Mouse (Mus musculus) liver, embryonic 13.5 days (tissue): Measurements from ENCODE around the gene 2900011O08Rik. TPM values are rescaled to one million over a fixed set of nuclear protein-coding genes. Genes with fewer than 3 reads are reported as not detected.

Experiments
- ATAC-seq: fragments of 200-750 bp; cut with Nextera tagmentation; 2 replicates; pipeline ENCODE4 v1.8.0; 2017; ENCODE audit warnings: low read depth, mild to moderate bottlenecking, moderate number of reproducible peaks, moderate library complexity
- DNase-seq: peaks from one replicate; pipeline ENCODE4 v3.0.0; 2022
- H3K27ac ChIP-seq: fragments of 300-500 bp; sonication (generic); 2 replicates; pipeline ENCODE4 v1.5.1; 2015; ENCODE audit warnings: moderate library complexity, mild to moderate bottlenecking, inconsistent platforms
- H3K27me3 ChIP-seq: fragments of 300-500 bp; sonication (generic); 2 replicates; pipeline ENCODE4 v1.6.1; 2015; ENCODE audit warnings: mild to moderate bottlenecking, inconsistent platforms
- H3K36me3 ChIP-seq: fragments of 300-500 bp; sonication (generic); 2 replicates; pipeline ENCODE4 v1.6.1; 2015; ENCODE audit warnings: mild to moderate bottlenecking, inconsistent platforms
- H3K4me1 ChIP-seq: fragments of 300-500 bp; sonication (generic); replicated peaks from 2 replicates; pipeline ENCODE4 v1.6.1; 2015; ENCODE audit warnings: inconsistent platforms
- H3K4me2 ChIP-seq: fragments of 300-500 bp; sonication (generic); 2 replicates; pipeline ENCODE4 v1.6.1; 2015; ENCODE audit warnings: inconsistent platforms, mild to moderate bottlenecking, moderate library complexity
- H3K4me3 ChIP-seq: fragments of 300-500 bp; sonication (generic); replicated peaks from 2 replicates; pipeline ENCODE4 v1.5.1; 2015; ENCODE audit warnings: mild to moderate bottlenecking, inconsistent platforms
- H3K9ac ChIP-seq: fragments of 300-500 bp; sonication (generic); 2 replicates; pipeline ENCODE4 v1.6.1; 2015; ENCODE audit warnings: mild to moderate bottlenecking, inconsistent platforms
- H3K9me3 ChIP-seq: fragments of 300-500 bp; sonication (generic); replicated peaks from 2 replicates; pipeline ENCODE4 v1.6.1; 2016; ENCODE audit warnings: inconsistent platforms
- WGBS: fragments of 180-500 bp; shearing (Covaris S2); methylation state at CpG from one replicate; pipeline ENCODE4 v1.1.7; 2015; ENCODE audit not compliant: insufficient replicate concordance; 5-methylcytosine and 5-hydroxymethylcytosine counted together
- polyA plus RNA-seq: library from polyadenylated mRNA; unstranded; fragments of >200 nt; fragmentation: Nextera tagmentation; extraction: Ambion mirVana; gene quantifications from 2 replicates; pipeline ENCODE4 v1.2.1, GENCODE M21; 2015

The 2900011O08Rik gene
- polyA plus RNA-seq, 1 experiment from 2014 or later: 0.10 TPM

- Histone ChIP-seq H3K9me3 (no peaks in the 10 kb centered on the region), H3K27me3 (no peaks in the 10 kb centered on the region), H3K4me3 (no peak overlapping the region), H3K4me2 (no peak overlapping the region), H3K4me1 (no peaks in the 10 kb centered on the region; the same call in 1 of the 2 replicates), H3K9ac (no peak overlapping the region), H3K36me3 (peaks cover 84% of the 10 kb centered on the region), H3K27ac (no peak overlapping the region)
- 88% methylated on average over 7 of the region's 7 CpGs for WGBS
- no peak for DNase-seq
- no peak for ATAC-seq
Observed at GRCm38 (mm10) chr16:14121563-14121962, 135.2 kb downstream of the 2900011O08Rik start.

GRCm38 (mm10) chr16:14122586-14122985, 136.2 kb downstream of the 2900011O08Rik start:
- ATAC-seq: no peak

GRCm38 (mm10) chr16:14123901-14124300, 137.5 kb downstream of the 2900011O08Rik start:
- Histone ChIP-seq H3K4me3 (no peak overlapping the region), H3K27ac (no peak overlapping the region), H3K9me3 (no peaks in the 10 kb centered on the region), H3K9ac (no peak overlapping the region), H3K27me3 (no peaks in the 10 kb centered on the region), H3K4me2 (no peak overlapping the region), H3K4me1 (no peaks in the 10 kb centered on the region), H3K36me3 (peaks cover 89% of the 10 kb centered on the region)
- 83% methylated on average over 2 of the region's 2 CpGs for WGBS
- ATAC-seq (no peak), DNase-seq (no peak)

More at GRCm38 (mm10) chr16:14122586-14122985, 136.2 kb downstream of the 2900011O08Rik start:
- peaks cover 83% of the 10 kb centered on the region for H3K36me3 ChIP-seq
- DNase-seq: no peak
- no peak overlapping the region for H3K4me2 ChIP-seq
- H3K4me3 ChIP-seq: no peak overlapping the region
- no peaks in the 10 kb centered on the region; the same call in 1 of the 2 replicates for H3K4me1 ChIP-seq
- H3K27me3 ChIP-seq: no peaks in the 10 kb centered on the region
- no peaks in the 10 kb centered on the region for H3K9me3 ChIP-seq
- H3K27ac ChIP-seq: no peak overlapping the region
- H3K9ac ChIP-seq: no peak overlapping the region

GRCm38 (mm10) chr16:14124709-14125108, 138.3 kb downstream of the 2900011O08Rik start:
- ATAC-seq (no peak), DNase-seq (no peak)
- Histone ChIP-seq H3K9me3 (no peaks in the 10 kb centered on the region), H3K27ac (no peak overlapping the region), H3K4me3 (no peak overlapping the region), H3K4me2 (no peak overlapping the region), H3K36me3 (peaks cover 95% of the 10 kb centered on the region), H3K4me1 (no peaks in the 10 kb centered on the region), H3K9ac (no peak overlapping the region), H3K27me3 (no peaks in the 10 kb centered on the region)
- WGBS: 90% methylated on average over 7 of the region's 7 CpGs

GRCm38 (mm10) chr16:14125253-14125652, 138.8 kb downstream of the 2900011O08Rik start:
- Histone ChIP-seq H3K36me3 (peaks cover 97% of the 10 kb centered on the region), H3K4me1 (no peaks in the 10 kb centered on the region), H3K9ac (no peak overlapping the region), H3K27ac (no peak overlapping the region), H3K27me3 (no peaks in the 10 kb centered on the region), H3K4me2 (no peak overlapping the region), H3K4me3 (no peak overlapping the region), H3K9me3 (no peaks in the 10 kb centered on the region)
- 80% methylated on average over 1 of the region's 1 CpGs for WGBS
- no peak for ATAC-seq
- DNase-seq: no peak

GRCm38 (mm10) chr16:14128977-14129376, 142.6 kb downstream of the 2900011O08Rik start:
- ATAC-seq: no peak
- H3K27me3 ChIP-seq: no peaks in the 10 kb centered on the region

GRCm38 (mm10) chr16:14130796-14131195, 144.4 kb downstream of the 2900011O08Rik start:
- H3K9me3 ChIP-seq: no peaks in the 10 kb centered on the region
- no peaks in the 10 kb centered on the region for H3K4me1 ChIP-seq
- no peak overlapping the region for H3K4me3 ChIP-seq
- no peak overlapping the region for H3K27ac ChIP-seq
- H3K9ac ChIP-seq: no peak overlapping the region
- H3K4me2 ChIP-seq: no peak overlapping the region
- ATAC-seq: no peak
- H3K27me3 ChIP-seq: no peaks in the 10 kb centered on the region
- no peak for DNase-seq
- peaks cover 97% of the 10 kb centered on the region for H3K36me3 ChIP-seq
- 87% methylated on average over 7 of the region's 7 CpGs for WGBS

More at GRCm38 (mm10) chr16:14128977-14129376, 142.6 kb downstream of the 2900011O08Rik start:
- no peaks in the 10 kb centered on the region for H3K4me1 ChIP-seq
- H3K36me3 ChIP-seq: peaks cover 96% of the 10 kb centered on the region
- no peak for DNase-seq
- no peak overlapping the region for H3K4me2 ChIP-seq
- H3K9ac ChIP-seq: no peak overlapping the region
- no peak overlapping the region for H3K4me3 ChIP-seq
- no peak overlapping the region for H3K27ac ChIP-seq
- no peaks in the 10 kb centered on the region for H3K9me3 ChIP-seq

GRCm38 (mm10) chr16:14131376-14131775, 145.0 kb downstream of the 2900011O08Rik start:
- DNase-seq (no peak), ATAC-seq (0 out of 2 replicates have a peak, but pooled peaks have one; percentile 12)
- Histone ChIP-seq H3K9me3 (no peaks in the 10 kb centered on the region), H3K27me3 (no peaks in the 10 kb centered on the region), H3K4me1 (no peaks in the 10 kb centered on the region), H3K27ac (no peak overlapping the region), H3K4me3 (no peak overlapping the region), H3K4me2 (no peak overlapping the region), H3K9ac (no peak overlapping the region), H3K36me3 (peaks cover 98% of the 10 kb centered on the region)
- 84% methylated on average over 3 of the region's 3 CpGs for WGBS

GRCm38 (mm10) chr16:14131838-14132237, 145.4 kb downstream of the 2900011O08Rik start:
- ATAC-seq: peak; percentile 53
- 69% methylated on average over 5 of the region's 5 CpGs for WGBS
- Histone ChIP-seq H3K36me3 (peaks cover 99% of the 10 kb centered on the region), H3K4me1 (no peaks in the 10 kb centered on the region), H3K27ac (no peak overlapping the region), H3K4me3 (no peak overlapping the region), H3K27me3 (no peaks in the 10 kb centered on the region), H3K9me3 (no peaks in the 10 kb centered on the region), H3K4me2 (no peak overlapping the region), H3K9ac (no peak overlapping the region)
- DNase-seq: no peak

GRCm38 (mm10) chr16:14135014-14135413, 148.6 kb downstream of the 2900011O08Rik start:
- Histone ChIP-seq H3K9ac (no peak overlapping the region), H3K27ac (no peak overlapping the region), H3K36me3 (peaks cover 94% of the 10 kb centered on the region), H3K4me3 (no peak overlapping the region), H3K4me1 (no peaks in the 10 kb centered on the region), H3K27me3 (no peaks in the 10 kb centered on the region), H3K4me2 (no peak overlapping the region), H3K9me3 (no peaks in the 10 kb centered on the region)
- ATAC-seq (no peak), DNase-seq (no peak)
- WGBS: 51% methylated on average over 2 of the region's 2 CpGs

GRCm38 (mm10) chr16:14137976-14138561, 151.7 kb downstream of the 2900011O08Rik start:
- Histone ChIP-seq H3K9ac (no peak overlapping the region), H3K9me3 (no peaks in the 10 kb centered on the region), H3K4me3 (no peak overlapping the region), H3K27me3 (no peaks in the 10 kb centered on the region), H3K4me2 (no peak overlapping the region), H3K27ac (no peak overlapping the region), H3K4me1 (no peaks in the 10 kb centered on the region), H3K36me3 (peaks cover 90% of the 10 kb centered on the region)
- WGBS: 78% methylated on average over 1 of the region's 1 CpGs
- ATAC-seq (no peak), DNase-seq (no peak)

- no peak overlapping the region for H3K27ac ChIP-seq
- ATAC-seq: no peak
Observed at GRCm38 (mm10) chr16:14139106-14139505, 152.7 kb downstream of the 2900011O08Rik start.

More at GRCm38 (mm10) chr16:14139106-14139505, 152.7 kb downstream of the 2900011O08Rik start:
- Histone ChIP-seq H3K4me1 (no peaks in the 10 kb centered on the region), H3K4me2 (no peak overlapping the region), H3K36me3 (peaks cover 85% of the 10 kb centered on the region), H3K27me3 (no peaks in the 10 kb centered on the region), H3K9me3 (no peaks in the 10 kb centered on the region), H3K9ac (no peak overlapping the region), H3K4me3 (no peak overlapping the region)
- no peak for DNase-seq
